Mouse (Mus musculus): ENCODE results near the gene Sub1. TPM values are rescaled to one million over a fixed set of nuclear protein-coding genes. Genes with fewer than 3 reads are reported as not detected.

The Sub1 gene
- total RNA-seq, 2 experiments from 2014 or later, result 74.9 to 81.2 TPM

GRCm38 (mm10) chr15:11975836-11976235 lies 20.9 kb downstream of the Sub1 start:
- peak in 1 of 2 experiments; percentile 25 for DNase-seq
- intact Hi-C loops (cut with DNase I), result no loop called here

DNA sequence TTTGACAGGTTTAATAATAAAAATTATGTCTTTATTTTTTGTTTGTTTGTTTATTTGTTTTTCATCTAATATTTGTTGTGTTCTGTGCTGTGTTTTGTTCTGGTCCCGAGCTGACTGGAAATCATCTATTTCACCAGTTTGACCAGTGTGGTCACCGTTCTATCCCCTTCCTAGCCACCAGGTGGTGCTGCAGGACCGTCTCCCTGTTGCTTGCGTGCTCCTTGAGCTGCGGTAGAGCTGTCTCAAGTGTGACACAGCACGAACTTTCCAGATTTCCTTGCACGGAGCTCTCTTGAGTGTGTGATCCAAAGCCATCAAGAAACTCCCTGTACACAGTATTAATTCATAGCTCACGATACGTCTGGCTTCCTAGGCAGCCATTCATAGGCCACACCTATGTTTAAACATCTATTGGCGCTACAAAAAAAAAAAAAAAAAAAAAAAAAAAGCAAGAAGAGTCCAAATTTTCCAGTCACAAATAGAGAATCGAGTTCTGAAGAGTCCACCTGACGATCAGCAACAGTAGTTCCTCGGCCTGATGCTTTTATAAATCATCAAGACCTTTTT lies 24.8 kb downstream of the Sub1 start:
- peak; percentile 70 to 73 for DNase-seq
- intact Hi-C loops (cut with DNase I), result loop anchor here (2.0 to 5.0 kb wide), 3 partner anchors 65 to 295 kb away; no protein-coding TSS in a partner anchor

DNA sequence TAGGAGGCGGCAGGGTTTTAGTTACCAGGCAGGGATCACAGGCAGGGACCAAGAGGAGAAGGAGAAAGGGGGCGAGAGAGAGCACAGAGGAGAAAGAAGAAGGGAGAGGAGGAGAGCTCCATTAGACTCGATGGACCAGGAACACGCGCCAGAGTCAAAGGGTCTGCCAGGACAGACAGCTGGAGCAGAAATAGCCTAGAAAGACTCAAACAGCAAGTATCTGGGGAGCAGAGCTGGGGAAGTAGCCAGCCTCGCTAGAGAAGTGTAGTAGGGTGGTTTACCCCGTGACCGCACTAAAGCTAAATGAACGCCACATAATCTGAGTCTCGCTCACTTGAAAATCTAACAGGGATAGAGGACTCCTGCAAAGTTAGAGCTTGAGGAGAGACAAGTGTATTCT lies 26.2 kb downstream of the Sub1 start:
- peak in 1 of 2 experiments; percentile 32 for DNase-seq
- intact Hi-C loops (cut with DNase I), result loop anchor here (5.0 kb wide), 1 partner anchor 297 kb away; no protein-coding TSS in a partner anchor

DNA sequence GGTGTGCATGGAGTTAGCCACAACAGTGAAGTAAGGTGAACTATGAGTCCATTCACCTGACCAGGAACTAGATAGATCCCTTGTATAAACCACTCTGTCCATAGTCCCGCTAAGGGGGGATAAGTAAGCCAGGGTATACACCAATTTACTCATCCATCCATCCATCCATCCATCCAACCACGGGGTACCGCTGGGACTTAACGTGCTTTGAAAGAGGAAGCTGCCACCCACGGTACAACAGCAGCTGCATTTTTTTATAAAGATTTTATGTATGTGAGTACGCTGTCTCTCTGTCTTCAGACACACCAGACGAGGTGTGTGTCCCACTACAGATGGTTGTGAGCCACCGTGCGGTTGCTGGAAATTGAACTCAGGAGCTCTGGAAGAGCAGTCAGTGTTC lies 27.9 kb downstream of the Sub1 start:
- intact Hi-C loops (cut with DNase I), result loop anchor here (5.0 kb wide), 1 partner anchor 377 kb away; no protein-coding TSS in a partner anchor
- no peak for DNase-seq

GRCm38 (mm10) chr15:11966367-11966766 lies 30.4 kb downstream of the Sub1 start:
- intact Hi-C loops (cut with DNase I), result loop anchor here (5.0 kb wide), 1 partner anchor 374 kb away; no protein-coding TSS in a partner anchor
- peak in 1 of 2 experiments; percentile 18 for DNase-seq

DNA sequence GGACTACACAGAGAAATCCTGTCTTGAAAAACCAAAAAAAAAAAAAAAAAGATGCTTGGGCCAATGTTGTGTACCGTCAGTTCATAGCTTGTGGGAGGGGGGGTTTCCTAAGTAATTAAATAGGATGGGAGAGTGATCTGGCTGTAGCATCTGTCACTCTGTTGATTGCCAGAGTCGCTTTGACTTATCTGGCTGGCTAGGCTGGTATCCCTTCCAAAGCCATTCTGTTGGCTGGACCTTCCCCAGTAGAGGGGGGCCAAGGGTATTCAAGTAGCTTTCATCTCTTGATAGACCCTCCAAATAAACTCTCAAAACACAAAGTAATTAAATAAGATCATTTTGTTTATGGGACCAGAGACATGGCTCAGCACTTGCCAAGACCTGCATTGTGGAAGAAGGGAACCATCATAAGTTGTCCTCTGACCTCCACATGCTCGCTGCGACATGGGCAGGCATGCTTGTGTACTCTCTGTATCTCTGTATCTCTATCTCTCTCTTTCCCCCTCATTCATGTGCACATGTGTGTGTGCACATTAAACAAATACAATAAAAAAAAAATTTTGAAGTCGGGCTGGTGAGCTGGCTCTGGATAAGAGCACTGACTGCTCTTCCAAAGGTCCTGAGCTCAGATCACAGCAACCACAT lies 31.5 kb downstream of the Sub1 start:
- intact Hi-C loops (cut with DNase I), result loop anchor here (1.0 to 5.0 kb wide), 3 partner anchors 212 to 557 kb away; no protein-coding TSS in a partner anchor

DNA sequence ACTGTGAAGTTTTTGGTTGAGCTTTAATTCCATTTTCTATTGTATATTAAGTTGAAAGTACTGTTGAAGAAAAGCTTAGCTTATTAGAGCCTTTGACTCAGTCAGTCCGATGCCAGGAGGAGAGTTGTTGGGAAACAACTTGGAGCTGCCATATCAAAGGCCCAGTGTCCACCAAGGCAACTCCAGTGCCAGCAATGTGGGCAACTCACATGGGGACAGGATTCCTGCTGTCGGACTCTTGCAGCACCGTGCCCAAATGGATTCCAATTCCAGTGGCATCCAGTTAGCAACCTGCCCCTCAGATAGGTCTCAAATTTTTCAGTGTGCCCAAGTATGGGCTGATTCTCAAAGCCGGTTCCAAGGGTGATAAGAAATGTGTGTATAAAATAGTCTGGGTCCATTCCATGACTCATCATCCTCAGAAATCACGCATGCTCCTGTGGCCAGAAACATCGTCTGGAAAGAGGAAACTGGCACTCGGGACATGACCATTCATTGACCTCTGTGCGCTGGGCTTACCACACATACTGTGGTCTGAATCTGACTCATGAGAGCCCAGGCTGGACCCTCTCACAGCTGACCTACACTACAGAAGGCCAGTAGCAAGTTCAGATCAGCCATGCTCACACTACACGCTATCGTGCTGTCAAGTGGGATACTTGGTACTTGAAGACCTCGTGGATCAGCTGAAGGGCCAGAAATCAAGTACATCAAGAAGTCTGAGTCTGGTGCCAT lies 32.8 kb downstream of the Sub1 start:
- intact Hi-C loops (cut with DNase I), result loop anchor here (2.0 to 5.0 kb wide), 2 partner anchors 57 to 555 kb away; partner anchors contain the start of gene Npr3
- no peak for DNase-seq

More for the DNA sequence above, 31.5 kb downstream of the Sub1 start:
- no peak for DNase-seq

DNA sequence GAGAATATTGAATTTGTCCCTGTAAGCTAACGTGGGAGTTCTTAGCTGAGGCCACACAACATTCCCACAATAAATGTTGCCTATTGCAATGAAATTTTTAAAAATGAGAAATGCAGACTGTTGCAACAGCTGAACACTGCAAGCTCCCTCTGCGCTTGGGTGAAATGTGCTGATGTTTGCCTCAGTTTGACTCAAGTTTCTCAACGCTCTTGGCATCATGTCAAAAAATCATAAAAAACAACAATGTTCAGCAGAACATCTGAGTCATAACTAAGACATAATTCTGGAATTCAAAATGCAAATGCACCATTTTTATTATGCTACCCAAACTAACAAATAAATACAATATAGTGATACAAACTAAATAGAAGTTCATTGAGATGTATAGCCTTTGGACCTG lies 37.1 kb downstream of the Sub1 start:
- DNase-seq, result no peak
- intact Hi-C loops (cut with DNase I), result loop anchor here (5.0 kb wide), 1 partner anchor 52 kb away; the partner anchor contains the start of gene Npr3

GRCm38 (mm10) chr15:11956129-11956528 lies 40.7 kb downstream of the Sub1 start:
- no peak for DNase-seq
- intact Hi-C loops (cut with DNase I), result no loop called here

DNA sequence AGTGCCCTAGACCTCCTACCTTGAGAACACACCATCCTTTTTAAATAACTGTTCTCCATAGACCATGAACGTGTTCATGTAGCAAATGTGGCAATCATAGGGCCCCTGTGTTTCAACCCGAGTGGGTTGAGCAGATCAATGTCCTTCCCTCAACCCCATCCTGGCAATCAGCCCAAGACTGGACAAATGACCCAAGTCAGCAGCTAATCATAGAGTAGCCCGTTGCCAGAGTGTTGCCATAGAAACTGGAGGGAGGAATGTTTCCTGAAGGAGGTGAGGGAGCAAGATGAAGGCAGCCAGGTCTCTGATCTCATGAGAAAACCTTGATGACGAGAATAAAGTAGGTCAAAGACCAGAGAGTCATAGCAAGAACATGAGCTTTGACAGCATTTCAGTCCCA lies 42.6 kb downstream of the Sub1 start:
- DNase-seq, result no peak
- intact Hi-C loops (cut with DNase I), result no loop called here

DNA sequence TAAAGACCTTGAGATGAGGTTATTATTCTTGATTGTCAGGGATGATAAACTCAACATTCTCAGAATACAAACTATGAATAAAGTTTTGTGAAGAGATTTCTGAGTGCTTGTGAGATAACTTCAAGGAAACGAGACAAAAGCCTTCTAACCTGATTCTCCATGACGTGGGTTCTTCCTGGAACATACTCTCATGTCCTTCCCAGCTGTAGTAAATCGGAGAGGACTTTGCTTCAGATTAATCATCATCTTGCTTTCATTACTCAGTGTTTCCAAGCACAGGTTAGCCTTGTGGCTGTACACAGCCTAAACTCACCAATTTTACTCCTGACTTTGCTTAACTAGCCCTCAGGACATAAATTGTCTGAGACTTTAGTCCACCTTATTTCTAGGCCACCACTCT lies 44.6 kb downstream of the Sub1 start:
- intact Hi-C loops (cut with DNase I), result no loop called here
- no peak for DNase-seq

DNA sequence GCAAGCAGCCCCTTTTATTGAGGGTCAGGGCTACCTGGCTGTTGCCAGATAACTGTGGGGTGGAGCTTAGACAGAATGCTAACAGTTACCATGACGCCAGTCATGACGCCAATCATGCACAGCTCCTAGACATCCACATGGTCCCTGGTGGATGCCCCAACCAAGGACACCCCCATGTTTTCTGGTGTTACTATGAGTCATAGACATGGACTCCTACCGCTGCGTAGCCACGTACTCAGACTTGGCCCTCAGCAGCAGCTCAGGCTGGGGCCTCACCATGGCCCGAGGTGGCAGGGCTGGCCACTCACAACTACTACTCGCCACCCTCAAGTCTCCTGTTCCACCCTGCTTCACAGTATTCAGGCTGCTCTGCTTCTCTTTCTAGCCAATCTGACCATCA lies 45.6 kb downstream of the Sub1 start:
- no peak for DNase-seq
- intact Hi-C loops (cut with DNase I), result no loop called here

GRCm38 (mm10) chr15:11950144-11950543 lies 46.6 kb downstream of the Sub1 start:
- intact Hi-C loops (cut with DNase I), result no loop called here
- DNase-seq, result no peak

DNA sequence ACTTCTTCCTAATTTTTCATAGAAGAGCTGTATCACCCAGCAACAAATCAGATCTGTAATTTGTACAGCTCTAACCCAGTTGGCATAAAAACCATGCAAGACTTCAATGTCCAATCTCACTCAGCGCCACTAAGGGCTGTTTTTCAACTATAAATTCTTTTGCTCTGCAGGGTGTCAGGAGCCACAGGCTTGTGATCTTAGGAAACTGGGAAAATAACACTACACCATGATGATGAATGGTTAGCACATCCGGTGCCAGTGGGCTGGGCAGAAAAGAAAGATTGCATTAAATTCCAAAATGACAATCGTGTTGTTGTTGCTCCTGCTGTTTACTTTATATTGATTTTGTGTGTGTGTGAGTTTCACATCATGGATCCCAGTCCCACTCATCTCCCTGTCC lies 47.3 kb downstream of the Sub1 start:
- DNase-seq, result no peak
- intact Hi-C loops (cut with DNase I), result no loop called here

DNA sequence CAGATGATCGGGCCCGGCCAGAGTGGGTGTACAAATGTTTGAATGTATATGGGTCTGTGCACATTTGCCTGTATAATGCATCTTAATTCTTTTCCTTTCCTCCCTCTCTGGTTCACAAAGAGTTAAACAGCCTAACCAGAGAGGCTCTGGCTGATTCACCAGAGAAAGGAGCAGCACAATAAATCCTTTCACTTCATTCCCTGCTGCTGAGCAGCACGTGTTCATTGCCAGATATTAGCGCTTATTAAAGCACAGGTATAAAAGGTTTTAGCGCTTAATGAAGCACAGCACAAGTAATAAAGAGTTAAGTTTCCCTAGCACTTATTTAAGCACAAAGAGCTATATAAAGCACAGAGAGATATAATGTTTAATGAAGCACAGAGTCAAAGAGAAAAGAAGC lies 55.9 kb downstream of the Sub1 start:
- DNase-seq, result no peak
- intact Hi-C loops (cut with DNase I), result no loop called here

Other genes with a start within 250 kb of the Sub1 start
- 10 to 100 TPM in 1 of 2 experiments, 1 to 10 TPM in 1; 4.8 to 14.5 TPM for gene Npr3, start 89.7 kb downstream of the Sub1 start, total RNA-seq (2021)
- gene Zfr, start 120.8 kb upstream of the Sub1 start, total RNA-seq (2021), result 10 to 100 TPM; 55.6 to 59.3 TPM
- 1 to 10 TPM; 3.1 to 3.7 TPM for gene Mtmr12, start 208.0 kb upstream of the Sub1 start, total RNA-seq (2021)